Mouse (Mus musculus): ENCODE results near the gene Card14.

DNA sequence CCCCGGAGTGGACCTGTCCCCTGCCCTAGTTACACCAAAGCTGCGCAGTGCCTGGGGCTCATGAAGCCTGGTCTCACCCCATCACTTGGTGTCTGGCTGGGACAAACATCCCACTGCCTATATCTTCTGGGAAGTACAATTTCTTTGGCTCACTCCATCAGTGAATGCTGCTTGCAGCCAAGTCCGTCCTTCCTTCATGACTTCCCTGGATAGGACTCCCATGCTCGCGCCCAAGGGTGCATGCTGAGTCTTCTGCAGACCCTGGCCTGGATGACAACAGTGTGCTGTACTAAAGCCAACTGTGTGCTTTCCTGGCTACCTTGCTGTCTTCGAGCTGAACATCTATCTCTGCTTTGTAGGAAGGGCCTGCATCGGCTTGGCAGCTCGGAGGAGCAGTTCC is 36.6 kb downstream of the Card14 start:
- TF ChIP-seq CTCF (conservative IDR thresholded peaks at IDR 0.05; ENCODE audit: low read length) (no peak), NANOG (IDR thresholded peaks at IDR 0.05; ENCODE audit: borderline replicate concordance, low read length) (no peak)
